Comparison of ENCODE assay signal across 8 mouse cellular contexts in the genomic region with DNA sequence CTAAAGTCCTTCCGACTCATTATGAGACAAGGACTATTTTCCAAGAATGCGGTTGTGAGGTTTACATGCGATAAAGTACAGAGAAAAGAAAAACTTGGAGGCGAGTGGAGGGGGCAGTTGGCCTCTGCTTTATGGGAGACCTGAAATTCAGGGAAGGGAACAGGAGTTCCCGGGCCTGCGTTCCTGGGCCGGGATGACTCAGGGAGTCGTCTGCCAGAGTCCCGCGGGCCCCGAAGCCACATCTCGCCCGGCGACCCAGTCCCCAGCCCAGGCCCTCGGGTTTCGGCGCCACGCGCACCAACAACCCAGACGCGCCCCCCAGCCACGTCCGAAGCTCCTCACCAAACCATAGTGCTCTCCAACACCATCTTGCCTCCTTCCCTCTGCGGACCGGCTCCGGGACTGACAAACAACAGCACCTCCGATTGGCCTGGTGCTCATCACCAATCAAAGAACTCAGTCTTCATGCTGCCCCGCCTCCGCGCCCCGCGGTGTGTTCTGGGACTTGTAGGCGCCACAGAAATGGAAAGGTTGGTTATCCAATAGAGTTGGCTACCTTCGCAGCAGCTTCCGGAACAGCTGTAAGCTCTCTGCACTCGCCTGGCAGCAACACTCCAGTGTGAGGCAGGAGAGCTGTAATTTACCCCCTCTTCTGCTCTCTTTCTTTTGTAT. TPM values are rescaled to one million over a fixed set of nuclear protein-coding genes. Genes with fewer than 3 reads are reported as not detected.
DNase-seq lines count a peak whose midpoint lies in the region; ATAC-seq and TF ChIP-seq lines count a peak whose summit lies in the region.

A gene (minus strand): TSS at position 449 of the 672 bp plus-strand sequence.

- peaks cover 52% of the 10 kb centered on the region for H3K4me1 ChIP-seq in G1E (ENCODE audit: insufficient read depth, low read depth, low read length)
- H3K4me1 ChIP-seq in forebrain, embryonic 16.5 days (replicated peaks; ENCODE audit: control insufficient read depth, insufficient read depth, low read length), result peaks cover 11% of the 10 kb centered on the region
- peaks cover 6% of the 10 kb centered on the region; the same call in 1 of the 2 replicates for H3K4me1 ChIP-seq in lung, embryonic 14.5 days (ENCODE audit: insufficient read depth)
- H3K4me1 ChIP-seq in olfactory bulb, adult 2 months (ENCODE audit: control insufficient read depth, insufficient read depth, low read length), result no peaks in the 10 kb centered on the region
- H3K4me1 ChIP-seq in thymus, adult 2 months (replicated peaks; ENCODE audit: control insufficient read depth, insufficient read depth, low read length), result peaks cover 7% of the 10 kb centered on the region

- H3K9me3 ChIP-seq in G1E (replicated peaks), result no peaks in the 10 kb centered on the region
- H3K9me3 ChIP-seq in forebrain, embryonic 16.5 days (ENCODE audit: control insufficient read depth, low read length), result no peaks in the 10 kb centered on the region
- no peaks in the 10 kb centered on the region for H3K9me3 ChIP-seq in lung, embryonic 14.5 days (ENCODE audit: low read depth, low read length)

- peak within 1 kb of the TSS; percentile 76 for H3K9ac ChIP-seq in forebrain, embryonic 16.5 days (replicated peaks; ENCODE audit: low read depth, low read length)
- H3K9ac ChIP-seq in lung, embryonic 14.5 days, result peak within 1 kb of the TSS; percentile 85

- peak; percentile 99 for DNase-seq in G1E (ENCODE audit: low spot score)
- peak; percentile 97 to 98 for DNase-seq in cerebellum, adult 18-20 months
- peak; percentile 96 to 97 for DNase-seq in heart, postnatal 36 days
- DNase-seq in layer of hippocampus, adult 2 months (ENCODE audit: low spot score in 2 of 2), result peak; percentile 97 to 98
- peak; percentile 99 for DNase-seq in lung, embryonic 14.5 days
- DNase-seq in thymus, adult 2 months, result peak; percentile 99

- no peak for TF ChIP-seq CTCF in G1E (IDR thresholded peaks at IDR 0.05; ENCODE audit: low read depth, low read length)
- no peak for TF ChIP-seq CTCF in layer of hippocampus, adult 2 months (conservative IDR thresholded peaks at IDR 0.05)
- TF ChIP-seq CTCF in lung, embryonic 14.5 days (IDR thresholded peaks at IDR 0.05; ENCODE audit: low read depth), result no peak
- TF ChIP-seq CTCF in olfactory bulb, adult 2 months (IDR thresholded peaks at IDR 0.05; ENCODE audit: insufficient read depth, low read depth, low read length), result no peak
- TF ChIP-seq CTCF in thymus, adult 2 months (IDR thresholded peaks at IDR 0.05; ENCODE audit: borderline replicate concordance, control insufficient read depth, extremely low read depth, insufficient read depth, low read length, poor library complexity), result 0 out of 2 replicates have a peak, but pooled peaks have one; percentile 38

- peaks cover 36% of the 10 kb centered on the region for H3K36me3 ChIP-seq in G1E (replicated peaks)
- H3K36me3 ChIP-seq in forebrain, embryonic 16.5 days (ENCODE audit: control insufficient read depth, insufficient read depth), result no peaks in the 10 kb centered on the region
- peaks cover 20% of the 10 kb centered on the region for H3K36me3 ChIP-seq in lung, embryonic 14.5 days (ENCODE audit: insufficient read depth)
- H3K36me3 ChIP-seq in thymus, adult 2 months (ENCODE audit: control insufficient read depth, insufficient read depth, low read length), result no peaks in the 10 kb centered on the region; the same call in 1 of the 2 replicates

- under 1% methylated on average over 36 of the region's 36 CpGs for WGBS in forebrain, embryonic 16.5 days
- WGBS in lung, embryonic 14.5 days, result under 1% methylated on average over 36 of the region's 36 CpGs
- under 1% methylated on average over 32 of the region's 36 CpGs for WGBS in olfactory bulb, adult 2 months
- WGBS in thymus, adult 2 months, result under 1% methylated on average over 36 of the region's 36 CpGs

- no peaks in the 10 kb centered on the region for H3K27me3 ChIP-seq in G1E (ENCODE audit: insufficient read depth, low read length)
- H3K27me3 ChIP-seq in forebrain, embryonic 16.5 days (replicated peaks; ENCODE audit: control insufficient read depth, insufficient read depth, low read length), result no peaks in the 10 kb centered on the region
- no peaks in the 10 kb centered on the region for H3K27me3 ChIP-seq in lung, embryonic 14.5 days (ENCODE audit: insufficient read depth, low read length)
- no peaks in the 10 kb centered on the region for H3K27me3 ChIP-seq in thymus, adult 2 months (ENCODE audit: control insufficient read depth, insufficient read depth, low read length)

- peak within 1 kb of the TSS; percentile 63 for H3K4me2 ChIP-seq in forebrain, embryonic 16.5 days (ENCODE audit: low read length)
- peak within 1 kb of the TSS; percentile 87 for H3K4me2 ChIP-seq in lung, embryonic 14.5 days

- intact Hi-C loops in heart, postnatal 36 days (cut with DNase I), result no loop called here

- H3K27ac ChIP-seq in forebrain, embryonic 16.5 days (ENCODE audit: low read length), result peak within 1 kb of the TSS; percentile 29; the same call in 1 of the 2 replicates
- peak within 1 kb of the TSS; percentile 91 for H3K27ac ChIP-seq in layer of hippocampus, adult 2 months
- peak within 1 kb of the TSS; percentile 47 for H3K27ac ChIP-seq in lung, embryonic 14.5 days (ENCODE audit: low read depth)
- peak within 1 kb of the TSS; percentile 82 for H3K27ac ChIP-seq in olfactory bulb, adult 2 months (ENCODE audit: insufficient read depth, low read depth, low read length)
- peak within 1 kb of the TSS; percentile 86 for H3K27ac ChIP-seq in thymus, adult 2 months (ENCODE audit: control insufficient read depth, insufficient read depth, low read length)

- H3K4me3 ChIP-seq in G1E (ENCODE audit: low read depth, low read length), result peak within 1 kb of the TSS; percentile 82
- peak within 1 kb of the TSS; percentile 73 for H3K4me3 ChIP-seq in forebrain, embryonic 16.5 days (replicated peaks; ENCODE audit: low read length)
- H3K4me3 ChIP-seq in layer of hippocampus, adult 2 months, result peak within 1 kb of the TSS; percentile 89
- H3K4me3 ChIP-seq in lung, embryonic 14.5 days (ENCODE audit: low read depth, low read length), result peak within 1 kb of the TSS; percentile 90
- peak within 1 kb of the TSS; percentile 97 for H3K4me3 ChIP-seq in olfactory bulb, adult 2 months (ENCODE audit: insufficient read depth, low read depth, low read length)
- peak within 1 kb of the TSS; percentile 68 for H3K4me3 ChIP-seq in thymus, adult 2 months (ENCODE audit: control insufficient read depth, insufficient read depth, low read length)

- peak; percentile 97 for ATAC-seq in G1E (ENCODE audit: extremely low read depth, insufficient number of reproducible peaks, low FRiP score, poor library complexity, severe bottlenecking)
- peak; percentile 100 for ATAC-seq in forebrain, embryonic 16.5 days
- peak; percentile 99 for ATAC-seq in lung, embryonic 14.5 days (ENCODE audit: insufficient read depth)

- peak; percentile 93 for TF ChIP-seq POLR2A in olfactory bulb, adult 2 months (IDR thresholded peaks at IDR 0.05; ENCODE audit: insufficient read depth, low read depth, low read length)
- TF ChIP-seq POLR2A in thymus, adult 2 months (IDR thresholded peaks at IDR 0.05; ENCODE audit: control insufficient read depth, extremely low read depth, insufficient read depth, low read length, poor library complexity), result peak; percentile 83

RNA-seq across cellular contexts. Expression of the gene that starts here (rescaled TPM):
- total RNA-seq in G1E (2014; fragmentation: Nextera tagmentation) (92.0 and 92.7 TPM in 2 replicates), G1E (2017) (374 and 411 TPM in 2 replicates)
- 108 and 177 TPM in 2 replicates for polyA plus RNA-seq in G1E (2012)
- polyA plus RNA-seq in forebrain, embryonic 16.5 days (2015; fragmentation: Nextera tagmentation; extraction: Ambion mirVana), result 286 and 291 TPM in 2 replicates
- total RNA-seq in heart, postnatal 36 days (2021), result 100 to 1,000 TPM; 136 to 151 TPM
- 100 to 1,000 TPM; 158 to 160 TPM for total RNA-seq in layer of hippocampus, adult 2 months (2021)
- 236 and 250 TPM in 2 replicates for polyA plus RNA-seq in lung, embryonic 14.5 days (2014; fragmentation: Nextera tagmentation; extraction: Ambion mirVana)
- 457 TPM in 1 of 2 replicates, not detected in the other for polyA plus RNA-seq in olfactory bulb, adult 2 months (2012; ENCODE audit: insufficient read depth, insufficient read length, low replicate concordance, missing spikeins)
- 212 and 227 TPM in 2 replicates for polyA plus RNA-seq in thymus, adult 2 months (2012; rRNA removed)

Comparison
In these comparisons a context has a peak if more than half of its experiments do, and no peak if none do; other contexts are left out.
1. Peak in every context shown above with its lines: DNase-seq, ATAC-seq, H3K4me3 ChIP-seq and H3K27ac ChIP-seq.
2. H3K27ac ChIP-seq: peak in every context shown above with its lines; median percentile 91 in layer of hippocampus, adult 2 months; 86 in thymus, adult 2 months; 82 in olfactory bulb, adult 2 months; 47 in lung, embryonic 14.5 days; 29 in forebrain, embryonic 16.5 days.